Mouse (Mus musculus): ENCODE results near the gene Casp2. TPM values are rescaled to one million over a fixed set of nuclear protein-coding genes. Genes with fewer than 3 reads are reported as not detected.

Casp2 gene
- 26.1 and 31.3 TPM in 2 replicates for polyA plus RNA-seq (2012; rRNA removed)

DNA sequence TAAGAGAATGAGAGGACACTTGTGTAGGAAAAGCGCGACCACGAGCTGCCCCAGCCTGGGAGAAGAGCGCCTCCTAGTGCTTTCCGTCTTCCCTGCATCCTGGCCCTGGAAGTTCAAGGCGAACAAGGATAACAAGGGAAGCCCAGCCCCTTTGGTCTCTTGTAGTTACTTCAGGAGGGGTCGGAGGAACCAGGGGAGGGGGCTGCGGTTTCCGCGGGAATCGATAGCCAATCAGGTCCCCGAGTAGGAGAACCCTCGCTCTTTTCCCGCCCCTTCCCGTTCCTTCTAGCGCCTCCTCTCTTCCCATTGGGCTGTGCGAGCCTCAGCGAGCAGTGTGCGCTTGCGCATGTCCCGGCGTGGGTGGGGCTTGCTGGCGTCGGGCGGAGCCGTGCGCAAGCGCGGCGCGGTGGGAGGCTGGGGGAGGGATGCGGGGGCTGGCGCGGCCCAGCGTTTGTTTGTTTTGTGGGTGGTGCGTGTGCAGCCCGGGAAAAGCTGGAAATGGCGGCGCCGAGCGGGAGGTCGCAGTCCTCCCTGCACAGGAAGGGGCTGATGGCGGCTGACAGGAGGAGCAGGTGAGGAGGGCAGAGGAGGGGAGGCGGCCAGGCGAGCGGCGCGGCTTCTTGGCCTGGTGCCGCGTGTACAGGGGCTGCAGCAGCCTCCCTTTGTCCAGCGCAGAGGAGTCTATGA, at the start of gene Casp2:
Gene Casp2 (plus strand): TSS at position 360 of the 687 bp plus-strand sequence.
- DNase-seq: peak; percentile 98 to 99
- 1% methylated on average over 51 of the region's 51 CpGs for WGBS
- peak within 1 kb of the TSS; percentile 81 for H3K27ac ChIP-seq (ENCODE audit: insufficient read depth, low read length)
- TF ChIP-seq POLR2A (IDR thresholded peaks at IDR 0.05; ENCODE audit: borderline replicate concordance, insufficient read depth, low read length) (peak; percentile 77), CTCF (IDR thresholded peaks at IDR 0.05; ENCODE audit: borderline replicate concordance, insufficient read depth, low read depth, low read length) (peak; percentile 94)
- peaks cover under 1% of the 10 kb centered on the region; the same call in 1 of the 2 replicates for H3K4me1 ChIP-seq (ENCODE audit: control insufficient read depth, insufficient read depth, low read length)
- no peaks in the 10 kb centered on the region for H3K27me3 ChIP-seq (ENCODE audit: control insufficient read depth, insufficient read depth, low read length)
- H3K4me3 ChIP-seq (replicated peaks; ENCODE audit: insufficient read depth, low read depth, low read length): peak within 1 kb of the TSS; percentile 81

DNA sequence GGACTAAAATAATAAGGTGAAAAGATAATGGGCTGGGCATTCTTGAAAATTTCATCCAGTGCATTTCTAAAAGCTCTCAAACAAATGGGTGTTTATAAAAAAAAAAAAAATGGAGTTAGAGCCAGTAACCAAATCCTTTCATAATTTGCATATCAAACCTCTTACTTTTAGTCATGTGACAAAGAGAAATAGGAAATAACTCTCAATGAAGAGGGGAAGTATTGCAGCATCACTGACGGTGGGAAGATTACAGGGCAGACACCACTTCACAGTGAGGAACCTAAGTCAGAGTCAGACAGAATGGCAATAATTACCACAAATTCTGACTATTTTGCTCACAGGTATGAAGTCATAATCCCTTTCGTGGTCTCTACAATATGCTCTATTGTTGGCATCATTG, 49.8 kb upstream of the Casp2 start, which contains the start of gene Tas2r144:
Gene Tas2r144 (plus strand): TSS at position 301 of the 400 bp plus-strand sequence.
- H3K27ac ChIP-seq (ENCODE audit: insufficient read depth, low read length): no peak within 1 kb of the TSS
- no peak within 1 kb of the TSS for H3K4me3 ChIP-seq (replicated peaks; ENCODE audit: insufficient read depth, low read depth, low read length)
- WGBS: 82% methylated on average over 2 of the region's 2 CpGs
- H3K4me1 ChIP-seq (ENCODE audit: control insufficient read depth, insufficient read depth, low read length): no peaks in the 10 kb centered on the region
- no peaks in the 10 kb centered on the region for H3K27me3 ChIP-seq (ENCODE audit: control insufficient read depth, insufficient read depth, low read length)
- no peak for DNase-seq
- TF ChIP-seq POLR2A (IDR thresholded peaks at IDR 0.05; ENCODE audit: borderline replicate concordance, insufficient read depth, low read length): no peak
- TF ChIP-seq CTCF (IDR thresholded peaks at IDR 0.05; ENCODE audit: borderline replicate concordance, insufficient read depth, low read depth, low read length): no peak

DNA sequence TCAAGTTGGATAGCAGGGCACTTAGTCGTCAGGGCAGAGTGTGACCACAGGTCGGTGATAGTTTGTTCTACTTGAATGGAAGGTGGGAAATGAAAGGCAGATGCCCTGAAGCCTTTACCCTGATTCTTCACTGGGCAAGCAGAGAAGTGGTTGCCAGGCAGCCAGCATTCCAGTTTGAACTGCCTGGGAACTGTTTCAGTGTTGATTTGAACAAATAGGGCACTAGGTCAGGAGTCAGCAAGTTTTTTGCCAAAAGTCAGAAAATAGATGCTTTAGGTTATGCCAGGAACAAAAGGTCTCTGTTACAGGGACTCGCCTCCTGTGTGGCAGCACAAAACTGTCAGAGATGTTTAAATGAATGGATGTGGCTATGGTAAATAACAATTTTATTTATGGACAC, 42.5 kb upstream of the Casp2 start:
- Histone ChIP-seq H3K4me3 (replicated peaks; ENCODE audit: insufficient read depth, low read depth, low read length) (no peak overlapping the region), H3K27ac (ENCODE audit: insufficient read depth, low read length) (no peak overlapping the region), H3K27me3 (ENCODE audit: control insufficient read depth, insufficient read depth, low read length) (no peaks in the 10 kb centered on the region), H3K4me1 (ENCODE audit: control insufficient read depth, insufficient read depth, low read length) (no peaks in the 10 kb centered on the region)
- peak; percentile 15 to 32 for DNase-seq
- WGBS: 14% methylated on average over 3 of the region's 3 CpGs
- no peak for TF ChIP-seq POLR2A (IDR thresholded peaks at IDR 0.05; ENCODE audit: borderline replicate concordance, insufficient read depth, low read length)
- no peak for TF ChIP-seq CTCF (IDR thresholded peaks at IDR 0.05; ENCODE audit: borderline replicate concordance, insufficient read depth, low read depth, low read length)

DNA sequence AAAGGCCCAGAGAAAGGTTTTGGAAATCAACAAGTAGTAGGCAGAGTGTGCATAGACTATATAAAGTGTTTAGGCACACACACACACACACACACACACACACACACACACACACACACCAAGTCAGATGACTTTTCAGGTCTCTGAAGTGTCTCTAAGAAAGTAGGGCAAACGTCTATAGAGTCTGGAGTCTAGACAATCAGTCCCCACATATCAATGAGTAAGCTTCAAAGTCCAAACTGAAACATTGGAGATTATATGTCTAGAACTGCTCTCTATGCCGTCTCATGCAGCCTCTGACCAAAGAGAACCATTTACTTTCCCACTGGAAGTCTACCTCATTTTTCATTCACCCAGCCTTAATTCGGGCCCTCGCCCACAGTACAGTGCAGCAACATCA, 39.7 kb upstream of the Casp2 start:
- Histone ChIP-seq H3K4me3 (replicated peaks; ENCODE audit: insufficient read depth, low read depth, low read length) (no peak overlapping the region), H3K27ac (ENCODE audit: insufficient read depth, low read length) (no peak overlapping the region), H3K4me1 (ENCODE audit: control insufficient read depth, insufficient read depth, low read length) (no peaks in the 10 kb centered on the region), H3K27me3 (ENCODE audit: control insufficient read depth, insufficient read depth, low read length) (no peaks in the 10 kb centered on the region)
- DNase-seq: no peak
- TF ChIP-seq POLR2A (IDR thresholded peaks at IDR 0.05; ENCODE audit: borderline replicate concordance, insufficient read depth, low read length) (no peak), CTCF (IDR thresholded peaks at IDR 0.05; ENCODE audit: borderline replicate concordance, insufficient read depth, low read depth, low read length) (no peak)
- 77% methylated on average over 4 of the region's 4 CpGs for WGBS

DNA sequence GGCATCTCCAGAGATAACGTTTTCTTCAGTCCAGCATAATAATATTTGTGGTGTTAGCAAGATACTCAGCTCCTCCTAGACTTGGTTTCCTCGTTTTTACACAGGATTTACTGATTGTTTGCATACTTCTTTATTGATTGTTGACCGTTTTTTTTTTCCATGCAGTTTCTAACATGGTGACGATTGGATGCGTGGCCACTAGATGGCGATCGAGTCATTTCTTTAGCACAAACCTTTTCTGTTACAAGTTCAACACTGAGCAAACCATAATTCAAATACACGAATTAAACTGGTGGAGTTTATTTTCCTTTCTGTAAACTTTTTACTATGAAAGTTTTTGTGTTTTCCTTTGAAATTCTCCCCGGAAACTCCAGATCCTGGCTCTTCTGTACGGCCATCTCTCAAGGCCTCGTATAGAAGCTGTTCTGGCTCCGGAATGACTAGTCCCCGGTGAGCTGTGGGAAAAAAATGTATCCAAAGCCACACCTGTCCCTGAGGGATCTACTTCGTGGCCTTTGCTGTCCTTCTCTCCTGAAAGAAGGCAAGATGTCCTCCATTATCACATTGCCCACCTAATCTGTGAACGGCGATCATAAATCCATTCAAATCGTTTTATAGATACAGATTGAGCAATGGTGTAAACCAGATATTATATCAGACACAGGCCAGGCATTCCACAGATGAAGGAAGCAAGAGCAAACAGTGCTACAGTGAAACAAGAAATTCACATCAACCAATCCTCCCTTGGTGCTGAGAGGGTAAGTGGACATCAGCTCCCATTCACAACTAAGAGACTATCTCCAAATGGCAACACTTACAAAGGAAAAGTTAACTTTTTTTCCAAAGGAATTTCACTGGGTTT, 37.3 kb upstream of the Casp2 start:
- DNase-seq: peak; percentile 51 to 62
- no peak overlapping the region for H3K27ac ChIP-seq (ENCODE audit: insufficient read depth, low read length)
- TF ChIP-seq CTCF (IDR thresholded peaks at IDR 0.05; ENCODE audit: borderline replicate concordance, insufficient read depth, low read depth, low read length): peak; percentile 37; the same call in 1 of the 2 replicates
- TF ChIP-seq POLR2A (IDR thresholded peaks at IDR 0.05; ENCODE audit: borderline replicate concordance, insufficient read depth, low read length): no peak
- H3K4me1 ChIP-seq (ENCODE audit: control insufficient read depth, insufficient read depth, low read length): no peaks in the 10 kb centered on the region
- H3K27me3 ChIP-seq (ENCODE audit: control insufficient read depth, insufficient read depth, low read length): no peaks in the 10 kb centered on the region
- 26% methylated on average over 17 of the region's 17 CpGs for WGBS
- no peak overlapping the region for H3K4me3 ChIP-seq (replicated peaks; ENCODE audit: insufficient read depth, low read depth, low read length)

DNA sequence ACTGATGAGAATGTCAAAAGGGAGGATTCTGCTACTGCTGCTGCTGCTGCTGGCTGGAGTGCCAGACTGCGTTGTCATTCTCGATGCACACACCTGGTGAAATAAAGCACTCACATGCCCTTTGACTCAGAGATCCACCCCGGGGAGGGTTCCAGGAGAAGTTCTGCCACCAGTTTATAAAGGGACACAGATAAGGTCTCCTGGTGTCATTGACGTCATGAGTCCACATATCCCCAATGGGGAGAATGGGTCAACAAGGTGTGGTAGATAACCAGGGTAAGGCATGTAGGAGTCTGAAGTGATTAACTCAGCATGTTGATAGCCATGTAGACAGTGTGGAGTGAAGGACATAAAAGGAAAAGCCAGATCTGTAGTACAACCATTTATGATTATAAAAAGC, 35.2 kb upstream of the Casp2 start:
- no peak overlapping the region for H3K27ac ChIP-seq (ENCODE audit: insufficient read depth, low read length)

DNA sequence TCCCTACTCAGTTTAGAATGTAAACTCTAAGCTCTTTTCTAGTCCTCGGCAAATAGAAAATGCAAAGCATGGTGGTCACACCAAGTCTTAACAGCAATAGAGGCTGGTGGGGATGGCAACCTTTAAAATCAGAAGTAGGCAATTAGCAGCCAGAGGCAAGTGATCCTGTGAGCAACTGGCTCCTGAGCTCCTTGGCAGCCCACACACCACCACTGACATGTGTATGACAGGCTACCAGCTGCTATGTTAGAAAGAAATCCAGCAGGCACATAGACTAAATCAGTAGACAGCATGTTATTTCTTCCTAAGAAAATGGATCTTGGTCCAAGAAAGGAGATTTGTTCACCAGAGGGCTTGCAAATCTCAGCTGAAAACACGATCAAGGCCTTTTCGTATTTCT, 33.6 kb upstream of the Casp2 start:
- DNase-seq: no peak

More for the DNA sequence above, 35.2 kb upstream of the Casp2 start:
- Histone ChIP-seq H3K27me3 (ENCODE audit: control insufficient read depth, insufficient read depth, low read length) (no peaks in the 10 kb centered on the region), H3K4me1 (ENCODE audit: control insufficient read depth, insufficient read depth, low read length) (no peaks in the 10 kb centered on the region), H3K4me3 (replicated peaks; ENCODE audit: insufficient read depth, low read depth, low read length) (no peak overlapping the region)
- TF ChIP-seq POLR2A (IDR thresholded peaks at IDR 0.05; ENCODE audit: borderline replicate concordance, insufficient read depth, low read length) (no peak), CTCF (IDR thresholded peaks at IDR 0.05; ENCODE audit: borderline replicate concordance, insufficient read depth, low read depth, low read length) (no peak)
- 81% methylated on average over 4 of the region's 4 CpGs for WGBS
- no peak for DNase-seq

More for the DNA sequence above, 33.6 kb upstream of the Casp2 start:
- no peak for TF ChIP-seq CTCF (IDR thresholded peaks at IDR 0.05; ENCODE audit: borderline replicate concordance, insufficient read depth, low read depth, low read length)
- no peak for TF ChIP-seq POLR2A (IDR thresholded peaks at IDR 0.05; ENCODE audit: borderline replicate concordance, insufficient read depth, low read length)
- no peaks in the 10 kb centered on the region for H3K4me1 ChIP-seq (ENCODE audit: control insufficient read depth, insufficient read depth, low read length)
- H3K27ac ChIP-seq (ENCODE audit: insufficient read depth, low read length): no peak overlapping the region
- no peaks in the 10 kb centered on the region for H3K27me3 ChIP-seq (ENCODE audit: control insufficient read depth, insufficient read depth, low read length)
- H3K4me3 ChIP-seq (replicated peaks; ENCODE audit: insufficient read depth, low read depth, low read length): no peak overlapping the region
- 50% methylated on average over 3 of the region's 3 CpGs for WGBS
